Mouse (Mus musculus) midbrain, embryonic 16.5 days (tissue): Measurements from ENCODE around the gene Gm17482. TPM values are rescaled to one million over a fixed set of nuclear protein-coding genes. Genes with fewer than 3 reads are reported as not detected.
"Not testable (repeated sequence)": the region's sequence is repeated elsewhere in the genome, so short reads cannot be mapped to it uniquely, and the experiment has no call there.

Experiments
- ATAC-seq: fragments of 200-750 bp; cut with Nextera tagmentation; 2 replicates; pipeline ENCODE4 v1.8.0; 2017; ENCODE audit warnings: moderate TSS enrichment
- H3K27ac ChIP-seq: fragments of 300-500 bp; sonication (generic); 2 replicates; pipeline ENCODE4 v1.5.1; 2014; ENCODE audit warnings: mild to moderate bottlenecking, low read length, mixed read lengths
- H3K27me3 ChIP-seq: fragments of 300-500 bp; sonication (generic); 2 replicates; pipeline ENCODE4 v1.6.1; 2014; ENCODE audit warnings: low read depth, low read length, mixed read lengths; ENCODE audit not compliant: control insufficient read depth, insufficient read depth
- H3K36me3 ChIP-seq: fragments of 300-500 bp; sonication (generic); 2 replicates; pipeline ENCODE4 v1.6.1; 2014; ENCODE audit warnings: mild to moderate bottlenecking, low read length, moderate library complexity, mixed read lengths; ENCODE audit not compliant: control insufficient read depth, insufficient read depth
- H3K4me1 ChIP-seq: fragments of 300-500 bp; sonication (generic); 2 replicates; pipeline ENCODE4 v1.6.1; 2014; ENCODE audit warnings: mild to moderate bottlenecking, low read length, mixed read lengths; ENCODE audit not compliant: control insufficient read depth, insufficient read depth
- H3K4me2 ChIP-seq: fragments of 300-500 bp; sonication (generic); 2 replicates; pipeline ENCODE4 v1.6.1; 2014; ENCODE audit warnings: mild to moderate bottlenecking, low read length, mixed read lengths
- H3K4me3 ChIP-seq: fragments of 300-500 bp; sonication (generic); 2 replicates; pipeline ENCODE4 v1.5.1; 2014; ENCODE audit warnings: low read depth, mild to moderate bottlenecking, low read length, moderate library complexity, mixed read lengths
- H3K9ac ChIP-seq: fragments of 300-500 bp; sonication (generic); 2 replicates; pipeline ENCODE4 v1.6.1; 2014; ENCODE audit warnings: low read depth, low read length, mixed read lengths
- H3K9me3 ChIP-seq: fragments of 300-500 bp; sonication (generic); replicated peaks from 2 replicates; pipeline ENCODE4 v1.6.1; 2014; ENCODE audit warnings: mild to moderate bottlenecking, low read length, mixed read lengths; ENCODE audit not compliant: control insufficient read depth, poor library complexity, severe bottlenecking
- WGBS: fragments of 180-500 bp; shearing (Covaris S2); extraction: QIAGEN DNeasy Blood & Tissue Kit; methylation state at CpG from one replicate; pipeline ENCODE4 v1.1.7; 2014; 5-methylcytosine and 5-hydroxymethylcytosine counted together
- polyA plus RNA-seq: library from polyadenylated mRNA; unstranded; fragments of >200 nt; fragmentation: Nextera tagmentation; extraction: Ambion mirVana; gene quantifications from 2 replicates; pipeline ENCODE4 v1.2.1, GENCODE M21; 2015

The Gm17482 gene
- polyA plus RNA-seq, 1 experiment from 2014 or later: not detected

DNA sequence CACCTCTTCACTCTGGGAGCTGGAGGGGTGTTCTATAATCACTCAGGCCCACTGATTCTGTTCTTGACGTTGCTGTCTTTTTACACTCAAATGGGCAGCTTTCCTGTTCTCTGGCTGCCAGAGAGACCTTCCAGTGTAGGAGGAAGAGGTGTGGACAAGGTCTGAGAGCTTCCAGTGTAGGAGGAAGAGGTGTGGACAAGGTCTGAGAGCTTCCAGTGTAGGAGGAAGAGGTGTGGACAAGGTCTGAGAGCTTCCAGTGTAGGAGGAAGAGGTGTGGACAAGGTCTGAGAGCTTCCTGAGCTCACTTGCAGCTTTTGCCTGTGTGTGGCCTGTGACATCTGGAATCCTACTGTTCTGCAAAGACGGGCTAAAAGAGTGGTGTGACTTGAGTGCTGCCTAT, 13.3 kb downstream of the Gm17482 start:
- H3K27me3 ChIP-seq, H3K36me3 ChIP-seq, H3K27ac ChIP-seq, H3K9me3 ChIP-seq, ATAC-seq, H3K4me1 ChIP-seq, H3K9ac ChIP-seq, H3K4me2 ChIP-seq, H3K4me3 ChIP-seq: not testable (repeated sequence)
- whole genome bisulfite sequencing: 58% methylated on average over 2 of the region's 2 CpGs

- H3K4me3 ChIP-seq: no peak overlapping the region
- no peak overlapping the region for H3K27ac ChIP-seq
- ATAC-seq: no peak
- no peaks in the 10 kb centered on the region for H3K4me1 ChIP-seq
- H3K4me2 ChIP-seq: no peak overlapping the region
- H3K9me3 ChIP-seq: no peaks in the 10 kb centered on the region
- H3K27me3 ChIP-seq: no peaks in the 10 kb centered on the region
- 0 out of 2 replicates have a peak, but pooled peaks cover 7% of the 10 kb centered on the region for H3K36me3 ChIP-seq
- WGBS: 70% methylated on average over 3 of the region's 3 CpGs
- H3K9ac ChIP-seq: no peak overlapping the region
These were observed 14.1 kb downstream of the Gm17482 start for GRCm38 (mm10) chr6:115241131-115241699.

GRCm38 (mm10) chr6:115241939-115242338, 14.8 kb downstream of the Gm17482 start:
- Histone ChIP-seq H3K4me2 (no peak overlapping the region), H3K4me3 (no peak overlapping the region), H3K27me3 (no peaks in the 10 kb centered on the region), H3K9me3 (no peaks in the 10 kb centered on the region), H3K36me3 (0 out of 2 replicates have a peak, but pooled peaks cover 7% of the 10 kb centered on the region), H3K9ac (no peak overlapping the region), H3K27ac (no peak overlapping the region), H3K4me1 (no peaks in the 10 kb centered on the region)
- WGBS: 86% methylated on average over 3 of the region's 3 CpGs
- no peak for ATAC-seq

GRCm38 (mm10) chr6:115244222-115244621, 17.1 kb downstream of the Gm17482 start:
- no peaks in the 10 kb centered on the region for H3K9me3 ChIP-seq
- ATAC-seq: no peak
- H3K9ac ChIP-seq: no peak overlapping the region
- no peaks in the 10 kb centered on the region for H3K4me1 ChIP-seq
- WGBS: 75% methylated on average over 2 of the region's 2 CpGs
- H3K27me3 ChIP-seq: no peaks in the 10 kb centered on the region
- H3K4me3 ChIP-seq: no peak overlapping the region
- H3K36me3 ChIP-seq: 0 out of 2 replicates have a peak, but pooled peaks cover 7% of the 10 kb centered on the region
- no peak overlapping the region for H3K4me2 ChIP-seq
- H3K27ac ChIP-seq: no peak overlapping the region

- H3K4me2 ChIP-seq: no peak overlapping the region
- no peaks in the 10 kb centered on the region for H3K27me3 ChIP-seq
- H3K4me3 ChIP-seq: no peak overlapping the region
- WGBS: 83% methylated on average over 3 of the region's 3 CpGs
- no peak for ATAC-seq
- H3K9ac ChIP-seq: no peak overlapping the region
- H3K27ac ChIP-seq: no peak overlapping the region
- H3K4me1 ChIP-seq: no peaks in the 10 kb centered on the region
- H3K9me3 ChIP-seq: no peaks in the 10 kb centered on the region
- H3K36me3 ChIP-seq: 0 out of 2 replicates have a peak, but pooled peaks cover 2% of the 10 kb centered on the region
These were observed 18.4 kb downstream of the Gm17482 start for GRCm38 (mm10) chr6:115245500-115246058.

- no peaks in the 10 kb centered on the region for H3K27me3 ChIP-seq
- H3K4me2 ChIP-seq: peak overlapping the region; percentile 18
- no peaks in the 10 kb centered on the region for H3K36me3 ChIP-seq
- no peaks in the 10 kb centered on the region for H3K9me3 ChIP-seq
- no peak overlapping the region for H3K4me3 ChIP-seq
- no peaks in the 10 kb centered on the region for H3K4me1 ChIP-seq
- H3K9ac ChIP-seq: no peak overlapping the region
- WGBS: 7% methylated on average over 13 of the region's 13 CpGs
- ATAC-seq: peak; percentile 70
- peak overlapping the region; percentile 17 for H3K27ac ChIP-seq
These were observed 24.4 kb downstream of the Gm17482 start for GRCm38 (mm10) chr6:115251531-115251985.

DNA sequence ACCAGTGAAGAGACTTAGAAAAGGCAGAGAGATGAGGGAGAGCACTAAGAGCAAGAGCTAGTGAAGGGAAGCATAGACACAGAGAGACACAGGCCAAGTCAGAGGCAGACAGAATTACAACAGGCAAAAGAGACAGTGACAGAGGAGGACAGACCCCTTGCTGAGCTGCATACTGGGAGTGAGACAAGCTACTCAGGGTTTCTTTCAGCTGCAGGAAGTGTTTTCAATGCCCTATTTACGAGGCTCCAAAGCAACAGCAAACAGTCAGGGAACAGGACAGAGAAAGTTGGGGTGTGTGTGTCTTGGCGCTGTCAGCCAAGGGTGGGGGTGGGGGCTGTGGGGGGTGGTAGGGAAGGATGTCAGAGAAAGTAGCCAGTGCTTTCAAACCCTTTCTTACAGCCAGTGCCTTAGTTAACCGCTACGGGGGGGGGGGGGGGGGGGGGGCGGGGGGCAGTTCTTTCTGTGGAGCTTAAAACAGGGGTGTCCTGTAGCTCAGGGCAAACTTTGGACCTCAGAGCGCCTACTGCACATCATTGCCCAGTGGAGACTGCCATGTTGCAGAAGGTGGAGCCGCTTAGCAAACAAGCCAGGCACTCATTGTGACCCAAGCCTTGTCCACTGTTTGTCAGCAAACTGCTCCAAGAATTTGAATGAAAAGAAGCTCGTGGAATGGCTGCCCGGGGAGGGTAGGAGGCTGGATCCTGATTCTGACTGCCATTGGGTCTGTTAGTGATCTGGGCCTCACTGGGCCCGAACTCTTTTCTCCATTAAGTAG, 25.1 kb downstream of the Gm17482 start, which contains the start of gene Timp4:
TSS of gene Timp4 (minus strand) at position 107 of the 775 bp plus-strand sequence.
- no peaks in the 10 kb centered on the region for H3K27me3 ChIP-seq
- H3K9me3 ChIP-seq: no peaks in the 10 kb centered on the region
- H3K4me3 ChIP-seq: no peak within 1 kb of the TSS
- ATAC-seq: peak; percentile 76
- peak within 1 kb of the TSS; percentile 18 for H3K4me2 ChIP-seq
- H3K27ac ChIP-seq: peak within 1 kb of the TSS; percentile 47
- H3K4me1 ChIP-seq: no peaks in the 10 kb centered on the region
- 18% methylated on average over 7 of the region's 10 CpGs for WGBS
- no peaks in the 10 kb centered on the region for H3K36me3 ChIP-seq
- H3K9ac ChIP-seq: no peak within 1 kb of the TSS

DNA sequence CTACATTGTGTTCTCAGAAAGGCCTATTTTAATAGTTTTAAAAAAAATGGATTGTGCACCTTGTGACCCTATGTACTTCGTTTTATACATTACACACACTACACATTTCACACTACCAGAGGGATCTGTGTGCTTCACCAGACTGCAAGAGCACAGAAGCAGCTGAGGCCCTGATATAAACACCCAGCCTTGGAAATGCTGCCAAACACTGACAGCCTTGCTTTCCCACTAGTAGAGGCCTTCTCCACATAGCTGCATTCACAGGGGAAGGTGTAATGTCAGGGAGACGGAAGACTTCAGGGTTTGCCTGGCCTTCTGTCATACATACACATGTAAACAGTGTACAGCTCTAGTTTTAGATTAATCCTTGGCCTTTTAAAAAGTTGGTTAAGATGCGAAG, 28.0 kb downstream of the Gm17482 start:
- no peak for ATAC-seq
- Histone ChIP-seq H3K4me1 (no peaks in the 10 kb centered on the region), H3K27ac (no peak overlapping the region), H3K36me3 (no peaks in the 10 kb centered on the region), H3K27me3 (no peaks in the 10 kb centered on the region), H3K9ac (no peak overlapping the region), H3K4me2 (no peak overlapping the region), H3K4me3 (no peak overlapping the region), H3K9me3 (no peaks in the 10 kb centered on the region)
- WGBS: 89% methylated on average over 3 of the region's 3 CpGs

- 81% methylated on average over 3 of the region's 3 CpGs for WGBS
- no peak overlapping the region for H3K27ac ChIP-seq
- no peak overlapping the region for H3K9ac ChIP-seq
- H3K4me2 ChIP-seq: no peak overlapping the region
- H3K36me3 ChIP-seq: peaks cover 4% of the 10 kb centered on the region; the same call in 1 of the 2 replicates
- H3K4me3 ChIP-seq: no peak overlapping the region
- no peaks in the 10 kb centered on the region for H3K27me3 ChIP-seq
- no peaks in the 10 kb centered on the region for H3K4me1 ChIP-seq
- no peaks in the 10 kb centered on the region for H3K9me3 ChIP-seq
- no peak for ATAC-seq
These were observed 33.4 kb downstream of the Gm17482 start for GRCm38 (mm10) chr6:115260507-115260906.
